Mouse (Mus musculus): ENCODE measurements around the gene Tnnt3.

DNA sequence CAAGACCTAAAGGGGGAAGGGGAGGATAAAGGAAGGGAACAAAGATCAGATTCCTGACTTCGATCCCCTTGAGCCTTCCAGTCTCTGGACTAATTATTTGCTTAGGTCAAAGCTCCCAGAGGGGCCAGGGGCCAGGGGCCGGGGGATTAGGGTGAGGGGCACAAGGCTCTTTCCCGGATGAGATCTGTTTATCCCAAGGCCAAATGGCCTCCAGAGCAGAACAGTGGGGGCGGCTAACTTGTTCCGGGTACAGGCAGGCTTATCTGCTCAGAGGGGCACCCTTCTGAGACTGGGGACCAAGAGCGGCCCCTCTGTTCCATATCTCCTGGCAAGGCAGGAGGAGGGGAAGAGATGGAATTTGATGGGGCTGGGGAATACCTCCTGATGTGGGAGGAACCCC, 59.1 kb downstream of the Tnnt3 start:
- TF ChIP-seq GATA1 (IDR thresholded peaks at IDR 0.05; ENCODE audit: low read length) (no peak), TAL1 (IDR thresholded peaks at IDR 0.05; ENCODE audit: low read length) (no peak)

All from erythroblast, embryonic 14.5 days (primary cell).